Mouse (Mus musculus): ENCODE measurements around the gene C1qc. TPM values are rescaled to one million over a fixed set of nuclear protein-coding genes. Genes with fewer than 3 reads are reported as not detected.

C1qc gene
- polyA plus RNA-seq (2012; rRNA removed), result 436 and 459 TPM in 2 replicates

- 11% methylated on average over 5 of the region's 5 CpGs for WGBS
- Histone ChIP-seq H3K36me3 (ENCODE audit: control insufficient read depth, insufficient read depth, low read length) (no peaks in the 10 kb centered on the region), H3K4me3 (ENCODE audit: extremely low read depth, insufficient read depth, insufficient read length) (peak within 1 kb of the TSS; percentile 17; the same call in 1 of the 2 replicates), H3K27me3 (ENCODE audit: control insufficient read depth, insufficient read depth, low read length) (no peaks in the 10 kb centered on the region), H3K27ac (ENCODE audit: insufficient read depth, low read length) (peak within 1 kb of the TSS; percentile 61), H3K4me1 (ENCODE audit: control insufficient read depth, insufficient read depth, insufficient read length) (no peaks in the 10 kb centered on the region)
- TF ChIP-seq POLR2A (IDR thresholded peaks at IDR 0.05; ENCODE audit: low read depth, low read length) (no peak; the same call in 1 of the 2 replicates), CTCF (IDR thresholded peaks at IDR 0.05; ENCODE audit: extremely low read depth, insufficient read depth, insufficient read length, insufficient replicate concordance) (no peak)
- DNase-seq (ENCODE audit: low read depth in 1 of 2, low spot score in 2 of 2), result no peak
These were observed at the start of gene C1qc for GRCm38 (mm10) chr4:136892811-136893210. Gene C1qc (minus strand): TSS chr4:136893065.

DNA sequence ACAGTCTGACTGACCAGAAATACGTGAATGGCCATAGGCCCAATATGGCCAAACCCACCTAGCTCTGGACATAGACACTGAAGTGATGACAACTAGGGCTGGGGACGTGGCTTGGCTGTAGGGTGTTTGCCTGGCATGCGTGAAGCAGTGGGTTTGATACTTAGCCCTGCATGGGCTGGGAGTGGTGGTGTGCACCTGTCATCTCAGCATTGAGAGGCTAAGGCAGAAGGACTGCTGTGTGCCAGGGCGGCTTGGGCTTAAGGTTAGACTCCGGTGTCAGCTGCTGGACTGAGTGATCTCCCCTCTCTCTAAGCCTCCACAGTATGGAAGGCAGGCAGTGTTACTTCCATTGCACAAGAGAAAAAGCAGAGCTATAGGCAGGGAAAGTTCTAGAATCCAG lies 45.1 kb upstream of the C1qc start:
- no peaks in the 10 kb centered on the region for H3K27me3 ChIP-seq (ENCODE audit: control insufficient read depth, insufficient read depth, low read length)
- no peaks in the 10 kb centered on the region for H3K36me3 ChIP-seq (ENCODE audit: control insufficient read depth, insufficient read depth, low read length)
- no peak overlapping the region for H3K27ac ChIP-seq (ENCODE audit: insufficient read depth, low read length)
- no peak for TF ChIP-seq CTCF (IDR thresholded peaks at IDR 0.05; ENCODE audit: extremely low read depth, insufficient read depth, insufficient read length, insufficient replicate concordance)
- TF ChIP-seq POLR2A (IDR thresholded peaks at IDR 0.05; ENCODE audit: low read depth, low read length), result no peak
- 90% methylated on average over 5 of the region's 5 CpGs for WGBS
- no peaks in the 10 kb centered on the region for H3K4me1 ChIP-seq (ENCODE audit: control insufficient read depth, insufficient read depth, insufficient read length)
- H3K4me3 ChIP-seq (ENCODE audit: extremely low read depth, insufficient read depth, insufficient read length), result no peak overlapping the region
- no peak for DNase-seq (ENCODE audit: low read depth in 1 of 2, low spot score in 2 of 2)

- no peak overlapping the region for H3K4me3 ChIP-seq (ENCODE audit: extremely low read depth, insufficient read depth, insufficient read length)
- H3K4me1 ChIP-seq (ENCODE audit: control insufficient read depth, insufficient read depth, insufficient read length), result no peaks in the 10 kb centered on the region
- no peaks in the 10 kb centered on the region for H3K27me3 ChIP-seq (ENCODE audit: control insufficient read depth, insufficient read depth, low read length)
- no peak for TF ChIP-seq CTCF (IDR thresholded peaks at IDR 0.05; ENCODE audit: extremely low read depth, insufficient read depth, insufficient read length, insufficient replicate concordance)
- no peak for TF ChIP-seq POLR2A (IDR thresholded peaks at IDR 0.05; ENCODE audit: low read depth, low read length)
- DNase-seq (ENCODE audit: low read depth in 1 of 2, low spot score in 2 of 2), result no peak
- no peak overlapping the region for H3K27ac ChIP-seq (ENCODE audit: insufficient read depth, low read length)
- 60% methylated on average over 4 of the region's 4 CpGs for WGBS
- no peaks in the 10 kb centered on the region for H3K36me3 ChIP-seq (ENCODE audit: control insufficient read depth, insufficient read depth, low read length)
These were observed 44.5 kb upstream of the C1qc start for GRCm38 (mm10) chr4:136937344-136937743.

DNA sequence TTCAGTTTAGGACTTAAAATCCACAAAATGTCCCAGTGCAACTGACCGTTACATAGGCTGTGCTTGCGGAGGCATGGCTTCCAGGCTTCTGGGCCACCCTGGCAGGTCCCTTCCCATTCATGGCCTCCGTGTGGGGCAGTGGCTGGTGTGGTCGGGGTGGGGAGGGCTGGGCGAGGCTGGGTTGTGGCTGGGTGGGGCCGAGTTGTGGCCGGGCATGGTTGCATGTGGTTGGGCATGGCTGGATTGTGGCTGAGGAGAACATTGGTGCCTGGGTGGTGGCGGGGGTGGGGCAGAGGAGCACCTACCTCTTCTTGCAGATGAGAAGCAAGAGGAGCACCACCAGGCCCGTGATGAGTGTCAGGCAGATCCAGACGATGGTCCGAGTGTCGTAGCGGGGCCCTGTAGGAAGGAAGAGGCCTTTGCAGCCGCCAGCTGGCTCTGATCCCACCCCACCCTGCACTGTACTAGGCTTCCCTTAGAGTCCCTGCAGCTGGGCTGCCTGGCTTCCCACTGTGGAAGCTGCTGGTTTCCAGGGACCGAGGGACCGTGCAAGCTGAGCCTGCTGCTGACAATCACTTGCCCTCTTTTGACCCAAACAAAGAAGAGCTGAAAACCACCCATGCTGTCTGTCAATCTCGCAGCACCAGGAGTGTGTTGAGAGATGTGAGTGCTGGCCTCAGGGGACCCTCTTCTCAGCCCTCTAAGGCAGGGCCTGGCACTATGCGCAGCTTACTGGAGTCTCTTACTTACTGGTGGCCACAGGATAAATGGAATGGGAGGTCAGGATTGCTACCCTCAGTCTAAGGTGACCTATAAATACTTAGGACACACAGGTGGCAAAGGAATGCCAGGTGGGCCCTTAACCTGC lies 42.1 kb upstream of the C1qc start:
- Histone ChIP-seq H3K36me3 (ENCODE audit: control insufficient read depth, insufficient read depth, low read length) (no peaks in the 10 kb centered on the region), H3K4me1 (ENCODE audit: control insufficient read depth, insufficient read depth, insufficient read length) (no peaks in the 10 kb centered on the region), H3K27ac (ENCODE audit: insufficient read depth, low read length) (no peak overlapping the region), H3K4me3 (ENCODE audit: extremely low read depth, insufficient read depth, insufficient read length) (no peak overlapping the region), H3K27me3 (ENCODE audit: control insufficient read depth, insufficient read depth, low read length) (no peaks in the 10 kb centered on the region)
- WGBS, result 41% methylated on average over 18 of the region's 18 CpGs
- no peak for TF ChIP-seq CTCF (IDR thresholded peaks at IDR 0.05; ENCODE audit: extremely low read depth, insufficient read depth, insufficient read length, insufficient replicate concordance)
- TF ChIP-seq POLR2A (IDR thresholded peaks at IDR 0.05; ENCODE audit: low read depth, low read length), result no peak
- no peak for DNase-seq (ENCODE audit: low read depth in 1 of 2, low spot score in 2 of 2)

DNA sequence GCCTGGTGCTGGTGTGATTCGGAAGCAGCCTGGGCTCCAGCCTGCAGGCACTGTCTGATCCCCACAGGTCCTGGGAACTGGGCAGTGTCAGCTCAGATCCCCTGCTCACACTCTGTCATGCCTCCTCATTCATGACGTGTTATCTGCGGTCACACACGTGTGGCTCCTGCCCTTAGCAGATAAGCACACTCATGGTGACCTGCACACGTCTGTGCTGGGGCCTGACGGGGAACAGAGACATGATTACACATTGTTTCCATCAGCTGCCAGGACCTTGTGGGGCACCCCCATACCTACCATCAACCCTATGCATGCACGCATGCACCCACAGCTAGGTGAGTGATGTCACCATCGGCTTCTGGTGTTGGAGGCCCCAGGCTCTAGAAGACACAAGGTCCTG lies 37.6 kb upstream of the C1qc start:
- Histone ChIP-seq H3K27me3 (ENCODE audit: control insufficient read depth, insufficient read depth, low read length) (no peaks in the 10 kb centered on the region), H3K4me1 (ENCODE audit: control insufficient read depth, insufficient read depth, insufficient read length) (no peaks in the 10 kb centered on the region), H3K36me3 (ENCODE audit: control insufficient read depth, insufficient read depth, low read length) (no peaks in the 10 kb centered on the region), H3K27ac (ENCODE audit: insufficient read depth, low read length) (no peak overlapping the region), H3K4me3 (ENCODE audit: extremely low read depth, insufficient read depth, insufficient read length) (no peak overlapping the region)
- 71% methylated on average over 8 of the region's 8 CpGs for WGBS
- no peak for TF ChIP-seq CTCF (IDR thresholded peaks at IDR 0.05; ENCODE audit: extremely low read depth, insufficient read depth, insufficient read length, insufficient replicate concordance)
- TF ChIP-seq POLR2A (IDR thresholded peaks at IDR 0.05; ENCODE audit: low read depth, low read length), result no peak
- no peak for DNase-seq (ENCODE audit: low read depth in 1 of 2, low spot score in 2 of 2)

GRCm38 (mm10) chr4:136928928-136929327 lies 36.1 kb upstream of the C1qc start:
- DNase-seq (ENCODE audit: low read depth in 1 of 2, low spot score in 2 of 2), result no peak
- Histone ChIP-seq H3K4me3 (ENCODE audit: extremely low read depth, insufficient read depth, insufficient read length) (no peak overlapping the region), H3K27ac (ENCODE audit: insufficient read depth, low read length) (no peak overlapping the region), H3K27me3 (ENCODE audit: control insufficient read depth, insufficient read depth, low read length) (no peaks in the 10 kb centered on the region), H3K36me3 (ENCODE audit: control insufficient read depth, insufficient read depth, low read length) (no peaks in the 10 kb centered on the region), H3K4me1 (ENCODE audit: control insufficient read depth, insufficient read depth, insufficient read length) (no peaks in the 10 kb centered on the region)
- TF ChIP-seq CTCF (IDR thresholded peaks at IDR 0.05; ENCODE audit: extremely low read depth, insufficient read depth, insufficient read length, insufficient replicate concordance) (no peak), POLR2A (IDR thresholded peaks at IDR 0.05; ENCODE audit: low read depth, low read length) (no peak)
- 14% methylated on average over 5 of the region's 5 CpGs for WGBS

GRCm38 (mm10) chr4:136925804-136926203 lies 32.9 kb upstream of the C1qc start:
- 36% methylated on average over 15 of the region's 15 CpGs for WGBS
- no peaks in the 10 kb centered on the region for H3K4me1 ChIP-seq (ENCODE audit: control insufficient read depth, insufficient read depth, insufficient read length)
- TF ChIP-seq CTCF (IDR thresholded peaks at IDR 0.05; ENCODE audit: extremely low read depth, insufficient read depth, insufficient read length, insufficient replicate concordance) (no peak), POLR2A (IDR thresholded peaks at IDR 0.05; ENCODE audit: low read depth, low read length) (no peak)
- H3K27me3 ChIP-seq (ENCODE audit: control insufficient read depth, insufficient read depth, low read length), result no peaks in the 10 kb centered on the region
- no peak for DNase-seq (ENCODE audit: low read depth in 1 of 2, low spot score in 2 of 2)
- H3K36me3 ChIP-seq (ENCODE audit: control insufficient read depth, insufficient read depth, low read length), result no peaks in the 10 kb centered on the region
- H3K27ac ChIP-seq (ENCODE audit: insufficient read depth, low read length), result no peak overlapping the region
- H3K4me3 ChIP-seq (ENCODE audit: extremely low read depth, insufficient read depth, insufficient read length), result no peak overlapping the region

All from spleen, adult 2 months (tissue).